Mouse (Mus musculus) kidney, postnatal 0 days (tissue): ENCODE data around the gene Nuak2. TPM values are rescaled to one million over a fixed set of nuclear protein-coding genes. Genes with fewer than 3 reads are reported as not detected.

ENCODE experiments used
- ATAC-seq: fragments of 200-750 bp; cut with Nextera tagmentation; replicated peaks from 2 replicates; pipeline ENCODE4 v1.8.0; 2017; ENCODE audit warnings: low read depth, moderate number of reproducible peaks, moderate TSS enrichment, moderate library complexity; ENCODE audit not compliant: low FRiP score
- DNase-seq: peaks from one replicate; pipeline ENCODE4 v3.0.0-alpha.2; 2016; ENCODE audit warnings: low spot score
- H3K27ac ChIP-seq: fragments of 300-500 bp; sonication (generic); 2 replicates; pipeline ENCODE4 v1.5.1; 2014; ENCODE audit warnings: mild to moderate bottlenecking
- H3K27me3 ChIP-seq: fragments of 300-500 bp; sonication (generic); 2 replicates; pipeline ENCODE4 v1.6.1; 2014; ENCODE audit warnings: low read length, mixed read lengths; ENCODE audit not compliant: insufficient read depth
- H3K36me3 ChIP-seq: fragments of 300-500 bp; sonication (generic); 2 replicates; pipeline ENCODE4 v1.6.1; 2014; ENCODE audit warnings: low read length, mixed read lengths; ENCODE audit not compliant: insufficient read depth
- H3K4me1 ChIP-seq: fragments of 300-500 bp; sonication (generic); replicated peaks from 2 replicates; pipeline ENCODE4 v1.6.1; 2014; ENCODE audit warnings: antibody characterized with exemption, low read length, mixed read lengths; ENCODE audit not compliant: insufficient read depth
- H3K4me2 ChIP-seq: fragments of 300-500 bp; sonication (generic); 2 replicates; pipeline ENCODE4 v1.6.1; 2014; ENCODE audit warnings: mild to moderate bottlenecking, low read length, moderate library complexity, mixed read lengths
- H3K4me3 ChIP-seq: fragments of 300-500 bp; sonication (generic); replicated peaks from 2 replicates; pipeline ENCODE4 v1.5.1; 2014; ENCODE audit warnings: low read depth, low read length
- H3K9ac ChIP-seq: fragments of 300-500 bp; sonication (generic); 2 replicates; pipeline ENCODE4 v1.6.1; 2014; ENCODE audit warnings: low read depth, low read length
- H3K9me3 ChIP-seq: fragments of 300-500 bp; sonication (generic); replicated peaks from 2 replicates; pipeline ENCODE4 v1.6.1; 2016; ENCODE audit warnings: low read length, inconsistent platforms, mixed read lengths
- CTCF ChIP-seq: IDR thresholded peaks from 2 replicates; pipeline ENCODE4 v1.5.1; 2016; ENCODE audit warnings: antibody characterized with exemption, low read depth, mild to moderate bottlenecking, moderate library complexity
- WGBS: fragments of 180-500 bp; shearing (Covaris S2); extraction: QIAGEN DNeasy Blood & Tissue Kit; methylation state at CpG from one replicate; pipeline ENCODE4 v1.1.7; 2014; 5-methylcytosine and 5-hydroxymethylcytosine counted together
- polyA plus RNA-seq: library from polyadenylated mRNA; unstranded; fragments of >200 nt; fragmentation: Nextera tagmentation; extraction: Ambion mirVana; gene quantifications from 2 replicates; pipeline ENCODE4 v1.2.1, GENCODE M21; 2015

Gene Nuak2
- polyA plus RNA-seq, 1 experiment from 2014 or later, result 8.7 TPM

GRCm38 (mm10) chr1:132304618-132305214, 11.2 kb upstream of the Nuak2 start:
- H3K4me1 ChIP-seq, result no peaks in the 10 kb centered on the region
- H3K4me2 ChIP-seq, result no peak overlapping the region
- no peak overlapping the region for H3K27ac ChIP-seq
- no peaks in the 10 kb centered on the region for H3K36me3 ChIP-seq
- TF ChIP-seq CTCF, result no peak
- DNase-seq (no peak), ATAC-seq (peak; percentile 26; the same call in 1 of the 2 replicates)
- H3K9ac ChIP-seq, result no peak overlapping the region
- H3K27me3 ChIP-seq, result peaks cover under 1% of the 10 kb centered on the region; the same call in 1 of the 2 replicates
- H3K9me3 ChIP-seq, result no peaks in the 10 kb centered on the region
- WGBS, result 39% methylated on average over 9 of the region's 9 CpGs
- H3K4me3 ChIP-seq, result no peak overlapping the region

GRCm38 (mm10) chr1:132306160-132306559, 9.8 kb upstream of the Nuak2 start:
- DNase-seq, result peak; percentile 71
- ATAC-seq, result no peak
- Histone ChIP-seq H3K4me2 (no peak overlapping the region), H3K27me3 (no peaks in the 10 kb centered on the region), H3K27ac (no peak overlapping the region), H3K9ac (no peak overlapping the region), H3K4me1 (peaks cover 6% of the 10 kb centered on the region; the same call in 1 of the 2 replicates), H3K4me3 (no peak overlapping the region), H3K9me3 (no peaks in the 10 kb centered on the region), H3K36me3 (no peaks in the 10 kb centered on the region)
- WGBS, result 28% methylated on average over 4 of the region's 4 CpGs
- peak; percentile 79 for TF ChIP-seq CTCF

- no peaks in the 10 kb centered on the region for H3K9me3 ChIP-seq
- peaks cover 11% of the 10 kb centered on the region for H3K4me1 ChIP-seq
- no peaks in the 10 kb centered on the region for H3K27me3 ChIP-seq
- H3K4me2 ChIP-seq, result no peak overlapping the region
- WGBS, result 17% methylated on average over 4 of the region's 4 CpGs
- peak; percentile 54 for DNase-seq
- ATAC-seq, result no peak
- no peak overlapping the region for H3K27ac ChIP-seq
- TF ChIP-seq CTCF, result no peak
- no peak overlapping the region for H3K4me3 ChIP-seq
- no peaks in the 10 kb centered on the region for H3K36me3 ChIP-seq
- no peak overlapping the region for H3K9ac ChIP-seq
Observed at GRCm38 (mm10) chr1:132306808-132307207, 9.1 kb upstream of the Nuak2 start.

- no peak for TF ChIP-seq CTCF
- no peak for ATAC-seq
- no peaks in the 10 kb centered on the region for H3K27me3 ChIP-seq
- H3K4me1 ChIP-seq, result peaks cover 13% of the 10 kb centered on the region
- H3K36me3 ChIP-seq, result no peaks in the 10 kb centered on the region
- no peak overlapping the region for H3K27ac ChIP-seq
- DNase-seq, result no peak
- H3K4me2 ChIP-seq, result no peak overlapping the region
- H3K4me3 ChIP-seq, result no peak overlapping the region
- no peaks in the 10 kb centered on the region for H3K9me3 ChIP-seq
- 82% methylated on average over 6 of the region's 6 CpGs for WGBS
- H3K9ac ChIP-seq, result no peak overlapping the region
Observed at GRCm38 (mm10) chr1:132307962-132308361, 8.0 kb upstream of the Nuak2 start.

GRCm38 (mm10) chr1:132308674-132309073, 7.3 kb upstream of the Nuak2 start:
- WGBS, result 76% methylated on average over 7 of the region's 7 CpGs
- no peak for DNase-seq
- H3K9ac ChIP-seq, result no peak overlapping the region
- no peak overlapping the region for H3K4me2 ChIP-seq
- H3K36me3 ChIP-seq, result no peaks in the 10 kb centered on the region
- no peaks in the 10 kb centered on the region for H3K9me3 ChIP-seq
- no peak overlapping the region for H3K27ac ChIP-seq
- no peaks in the 10 kb centered on the region for H3K27me3 ChIP-seq
- no peak overlapping the region for H3K4me3 ChIP-seq
- H3K4me1 ChIP-seq, result peaks cover 13% of the 10 kb centered on the region
- ATAC-seq, result no peak
- no peak for TF ChIP-seq CTCF

- Histone ChIP-seq H3K4me3 (no peak overlapping the region), H3K4me1 (peaks cover 15% of the 10 kb centered on the region), H3K9me3 (no peaks in the 10 kb centered on the region), H3K27me3 (no peaks in the 10 kb centered on the region), H3K9ac (no peak overlapping the region), H3K36me3 (no peaks in the 10 kb centered on the region), H3K4me2 (no peak overlapping the region), H3K27ac (peak overlapping the region; percentile 21; the same call in 1 of the 2 replicates)
- peak; percentile 43; the same call in 1 of the 2 replicates for ATAC-seq
- TF ChIP-seq CTCF, result no peak
- DNase-seq, result peak; percentile 33
- WGBS, result 46% methylated on average over 7 of the region's 7 CpGs
Observed at GRCm38 (mm10) chr1:132310754-132311153, 5.2 kb upstream of the Nuak2 start.
